Mouse (Mus musculus) lung, embryonic 16.5 days (tissue): ENCODE measurements around the gene Hist2h3b. TPM values are rescaled to one million over a fixed set of nuclear protein-coding genes. Genes with fewer than 3 reads are reported as not detected.
"Not testable (repeated sequence)": the region's sequence is repeated elsewhere in the genome, so short reads cannot be mapped to it uniquely, and the experiment has no call there.

Source experiments
- ATAC-seq: fragments of 200-750 bp; cut with Nextera tagmentation; 2 replicates; pipeline ENCODE4 v1.8.0; 2017; ENCODE audit warnings: low read depth, mild to moderate bottlenecking, moderate library complexity
- H3K27ac ChIP-seq: fragments of 300-500 bp; sonication (generic); 2 replicates; pipeline ENCODE4 v1.5.1; 2014; ENCODE audit warnings: mild to moderate bottlenecking, control low read depth, low read length
- H3K27me3 ChIP-seq: fragments of 300-500 bp; sonication (generic); 2 replicates; pipeline ENCODE4 v1.6.1; 2014; ENCODE audit warnings: low read depth, low read length, mixed read lengths; ENCODE audit not compliant: control insufficient read depth, insufficient read depth
- H3K36me3 ChIP-seq: fragments of 300-500 bp; sonication (generic); 2 replicates; pipeline ENCODE4 v1.6.1; 2014; ENCODE audit warnings: low read length; ENCODE audit not compliant: control insufficient read depth, insufficient read depth
- H3K4me1 ChIP-seq: fragments of 300-500 bp; sonication (generic); replicated peaks from 2 replicates; pipeline ENCODE4 v1.6.1; 2014; ENCODE audit warnings: low read length, mixed read lengths; ENCODE audit not compliant: control insufficient read depth, insufficient read depth
- H3K4me2 ChIP-seq: fragments of 300-500 bp; sonication (generic); 2 replicates; pipeline ENCODE4 v1.6.1; 2014; ENCODE audit warnings: low read depth, low read length, control low read depth
- H3K4me3 ChIP-seq: fragments of 300-500 bp; sonication (generic); 2 replicates; pipeline ENCODE4 v1.5.1; 2014; ENCODE audit warnings: mild to moderate bottlenecking, low read length, control low read depth
- H3K9ac ChIP-seq: fragments of 300-500 bp; sonication (generic); 2 replicates; pipeline ENCODE4 v1.6.1; 2014; ENCODE audit warnings: low read length, control low read depth
- H3K9me3 ChIP-seq: fragments of 300-500 bp; sonication (generic); 2 replicates; pipeline ENCODE4 v1.6.1; 2016; ENCODE audit warnings: low read length; ENCODE audit not compliant: control insufficient read depth
- WGBS: fragments of 180-500 bp; shearing (Covaris S2); extraction: QIAGEN DNeasy Blood & Tissue Kit; methylation state at CpG from one replicate; pipeline ENCODE4 v1.1.7; 2014; 5-methylcytosine and 5-hydroxymethylcytosine counted together
- polyA plus RNA-seq: library from polyadenylated mRNA; unstranded; fragments of >200 nt; fragmentation: Nextera tagmentation; extraction: Ambion mirVana; gene quantifications from 2 replicates; pipeline ENCODE4 v1.2.1, GENCODE M21; 2015

Hist2h3b gene
- 55.7 and 61.1 TPM in 2 replicates for polyA plus RNA-seq

GRCm38 (mm10) chr3:96268051-96268775, at the start of gene Hist2h3b:
Gene Hist2h3b (plus strand): TSS chr3:96268654.
- H3K9ac ChIP-seq, result peak within 1 kb of the TSS; percentile 72
- peaks cover 11% of the 10 kb centered on the region for H3K4me1 ChIP-seq
- peak; percentile 66 for ATAC-seq
- WGBS, result 12% methylated on average over 30 of the region's 30 CpGs
- peak within 1 kb of the TSS; percentile 64 for H3K4me3 ChIP-seq
- no peaks in the 10 kb centered on the region for H3K27me3 ChIP-seq
- H3K4me2 ChIP-seq, result peak within 1 kb of the TSS; percentile 91
- H3K9me3 ChIP-seq, result no peaks in the 10 kb centered on the region
- peak within 1 kb of the TSS; percentile 99 for H3K27ac ChIP-seq
- no peaks in the 10 kb centered on the region for H3K36me3 ChIP-seq

GRCm38 (mm10) chr3:96219191-96219641, 49.2 kb upstream of the Hist2h3b start:
- ATAC-seq, result peak; percentile 21; the same call in 1 of the 2 replicates
- WGBS, result 0% methylated on average over 12 of the region's 12 CpGs
- H3K36me3 ChIP-seq, result no peaks in the 10 kb centered on the region
- H3K4me3 ChIP-seq, result peak overlapping the region; percentile 74
- peak overlapping the region; percentile 78 for H3K4me2 ChIP-seq
- H3K27me3 ChIP-seq, result no peaks in the 10 kb centered on the region
- H3K9ac ChIP-seq, result peak overlapping the region; percentile 62
- H3K9me3 ChIP-seq, result no peaks in the 10 kb centered on the region
- H3K27ac ChIP-seq, result peak overlapping the region; percentile 99
- H3K4me1 ChIP-seq, result peaks cover 20% of the 10 kb centered on the region

GRCm38 (mm10) chr3:96219661-96220130, 48.8 kb upstream of the Hist2h3b start, which contains the start of the genes Bola1 and Hist2h2ab:
Gene Bola1 (minus strand): TSS chr3:96219709.
Gene Hist2h2ab (plus strand): TSS chr3:96219865.
- H3K9me3 ChIP-seq, result no peaks in the 10 kb centered on the region
- peak within 1 kb of the TSS; percentile 87 for H3K9ac ChIP-seq
- peak within 1 kb of the TSS; percentile 78 for H3K4me2 ChIP-seq
- peak within 1 kb of the TSS; percentile 99 for H3K27ac ChIP-seq
- ATAC-seq, result peak; percentile 82
- H3K4me3 ChIP-seq, result peak within 1 kb of the TSS; percentile 74
- no peaks in the 10 kb centered on the region for H3K27me3 ChIP-seq
- under 1% methylated on average over 37 of the region's 37 CpGs for WGBS
- peaks cover 20% of the 10 kb centered on the region for H3K4me1 ChIP-seq
- no peaks in the 10 kb centered on the region for H3K36me3 ChIP-seq

- WGBS, result 0% methylated on average over 26 of the region's 47 CpGs
- H3K36me3 ChIP-seq, H3K27me3 ChIP-seq, H3K9me3 ChIP-seq: not testable (repeated sequence)
- Histone ChIP-seq H3K27ac (peak overlapping the region; percentile 99), H3K4me1 (peaks cover 20% of the 10 kb centered on the region), H3K4me3 (peak overlapping the region; percentile 74), H3K4me2 (peak overlapping the region; percentile 78), H3K9ac (peak overlapping the region; percentile 87)
- peak; percentile 7 for ATAC-seq
Observed at GRCm38 (mm10) chr3:96220131-96220764, 48.2 kb upstream of the Hist2h3b start.

GRCm38 (mm10) chr3:96220765-96221639, 47.5 kb upstream of the Hist2h3b start, which contains the start of the genes Hist2h2ac and Hist2h2be:
Gene Hist2h2ac (minus strand): TSS chr3:96220880.
Gene Hist2h2be (plus strand): TSS chr3:96221119.
- Histone ChIP-seq H3K36me3 (no peaks in the 10 kb centered on the region), H3K4me3 (peak within 1 kb of the TSS; percentile 74), H3K4me1 (peaks cover 20% of the 10 kb centered on the region), H3K9me3 (no peaks in the 10 kb centered on the region), H3K9ac (peak within 1 kb of the TSS; percentile 87), H3K4me2 (peak within 1 kb of the TSS; percentile 78), H3K27me3 (no peaks in the 10 kb centered on the region), H3K27ac (peak within 1 kb of the TSS; percentile 99)
- WGBS, result under 1% methylated on average over 43 of the region's 43 CpGs
- peak; percentile 94 for ATAC-seq

GRCm38 (mm10) chr3:96221640-96222038, 46.8 kb upstream of the Hist2h3b start:
- Histone ChIP-seq H3K27me3 (no peaks in the 10 kb centered on the region), H3K27ac (peak overlapping the region; percentile 99), H3K4me1 (peaks cover 20% of the 10 kb centered on the region), H3K9me3 (no peaks in the 10 kb centered on the region), H3K9ac (peak overlapping the region; percentile 87), H3K4me3 (peak overlapping the region; percentile 74), H3K4me2 (peak overlapping the region; percentile 78), H3K36me3 (no peaks in the 10 kb centered on the region)
- no peak for ATAC-seq
- 20% methylated on average over 9 of the region's 9 CpGs for WGBS

GRCm38 (mm10) chr3:96222774-96223173, 45.7 kb upstream of the Hist2h3b start:
- Histone ChIP-seq H3K27me3 (no peaks in the 10 kb centered on the region), H3K4me2 (peak overlapping the region; percentile 78), H3K9ac (no peak overlapping the region), H3K36me3 (no peaks in the 10 kb centered on the region), H3K27ac (no peak overlapping the region), H3K9me3 (no peaks in the 10 kb centered on the region), H3K4me1 (peaks cover 22% of the 10 kb centered on the region), H3K4me3 (no peak overlapping the region)
- no peak for ATAC-seq
- 88% methylated on average over 4 of the region's 4 CpGs for WGBS

- Histone ChIP-seq H3K27me3 (no peaks in the 10 kb centered on the region), H3K4me2 (no peak overlapping the region), H3K36me3 (no peaks in the 10 kb centered on the region), H3K4me3 (no peak overlapping the region), H3K9me3 (no peaks in the 10 kb centered on the region), H3K9ac (no peak overlapping the region), H3K4me1 (peaks cover 15% of the 10 kb centered on the region), H3K27ac (no peak overlapping the region)
- ATAC-seq, result no peak
- WGBS, result 51% methylated on average over 2 of the region's 2 CpGs
Observed at GRCm38 (mm10) chr3:96225421-96225820, 43.0 kb upstream of the Hist2h3b start.
